15 mouse cellular contexts compared by ENCODE assay signal in the genomic region with DNA sequence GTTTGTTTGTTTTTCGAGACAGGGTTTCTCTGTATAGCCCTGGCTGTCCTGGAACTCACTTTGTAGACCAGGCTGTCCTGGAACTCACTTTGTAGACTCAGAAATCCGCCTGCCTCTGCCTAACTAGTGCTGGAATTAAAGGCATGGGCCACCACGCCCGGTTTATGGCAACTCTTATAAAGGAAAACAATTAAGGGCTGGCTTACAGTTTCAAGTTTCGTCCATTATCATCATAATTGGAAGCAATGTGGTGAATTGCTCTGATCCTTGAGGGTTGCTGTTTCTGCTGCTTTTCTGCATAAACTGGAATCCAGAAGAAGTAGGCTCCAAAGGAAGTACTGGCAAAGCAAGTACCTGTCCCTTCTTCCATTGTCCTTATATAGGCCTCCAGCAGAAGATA. TPM values are rescaled to one million over a fixed set of nuclear protein-coding genes. Genes with fewer than 3 reads are reported as not detected.
DNase-seq lines count a peak whose midpoint lies in the region; ATAC-seq and TF ChIP-seq lines count a peak whose summit lies in the region.
"Had no signal": no experiment of that assay in that cellular context is flagged by ENCODE, and none has a peak within 500 bp of the region (broad histone marks: within the 10 kb centered on the region; RNA-seq: fewer than 3 reads in every experiment).

No protein-coding gene starts in this region.

- H3K36me3 ChIP-seq in forebrain, embryonic 10.5 days (replicated peaks): peaks cover 29% of the 10 kb centered on the region
- H3K36me3 ChIP-seq in forebrain, embryonic 11.5 days (ENCODE audit: control insufficient read depth, insufficient read depth, low read length): no peaks in the 10 kb centered on the region
- H3K36me3 ChIP-seq in lung, embryonic 14.5 days (ENCODE audit: insufficient read depth): peaks cover 29% of the 10 kb centered on the region
- H3K36me3 ChIP-seq in forebrain, embryonic 15.5 days: peaks cover 23% of the 10 kb centered on the region
- peaks cover 27% of the 10 kb centered on the region for H3K36me3 ChIP-seq in midbrain, embryonic 14.5 days (ENCODE audit: control insufficient read depth, insufficient read depth, low read length)

- TF ChIP-seq CTCF in lung, embryonic 14.5 days (IDR thresholded peaks at IDR 0.05; ENCODE audit: low read depth): no peak
- no peak for TF ChIP-seq CTCF in lung, adult 2 months (IDR thresholded peaks at IDR 0.05; ENCODE audit: insufficient read depth, low read length)

- no peak for ATAC-seq in forebrain, embryonic 11.5 days (replicated peaks; ENCODE audit: low FRiP score)
- ATAC-seq in lung, embryonic 14.5 days (ENCODE audit: insufficient read depth): no peak
- ATAC-seq in forebrain, embryonic 15.5 days (replicated peaks): 0 out of 2 replicates have a peak, but pooled peaks have one; percentile 5
- no peak; the same call in 1 of the 2 replicates for ATAC-seq in midbrain, embryonic 14.5 days (ENCODE audit: low FRiP score, low TSS enrichment)
- no peak for ATAC-seq in megakaryocyte progenitor cell, adult 5-6 weeks (replicated peaks; ENCODE audit: poor library complexity)

- no peaks in the 10 kb centered on the region for H3K9me3 ChIP-seq in forebrain, embryonic 10.5 days
- H3K9me3 ChIP-seq in forebrain, embryonic 11.5 days (ENCODE audit: control insufficient read depth, low read length): no peaks in the 10 kb centered on the region
- H3K9me3 ChIP-seq in lung, embryonic 14.5 days (ENCODE audit: low read depth, low read length): no peaks in the 10 kb centered on the region
- no peaks in the 10 kb centered on the region for H3K9me3 ChIP-seq in forebrain, embryonic 15.5 days
- no peaks in the 10 kb centered on the region for H3K9me3 ChIP-seq in midbrain, embryonic 14.5 days (ENCODE audit: control insufficient read depth, low read length)
- H3K9me3 ChIP-seq: G1E had no signal

- no peak overlapping the region for H3K9ac ChIP-seq in forebrain, embryonic 11.5 days (ENCODE audit: low read length)
- H3K9ac ChIP-seq in lung, embryonic 14.5 days: no peak overlapping the region
- no peak overlapping the region for H3K9ac ChIP-seq in forebrain, embryonic 15.5 days (replicated peaks)
- H3K9ac ChIP-seq in midbrain, embryonic 14.5 days (replicated peaks; ENCODE audit: low read length): no peak overlapping the region

- TF ChIP-seq POLR2A in lung, adult 2 months (IDR thresholded peaks at IDR 0.05; ENCODE audit: borderline replicate concordance, extremely low read depth, low read depth, low read length): no peak

- H3K4me2 ChIP-seq in forebrain, embryonic 11.5 days (ENCODE audit: low read depth, low read length, severe bottlenecking): no peak overlapping the region
- peak overlapping the region; percentile 68; the same call in 1 of the 2 replicates for H3K4me2 ChIP-seq in lung, embryonic 14.5 days
- H3K4me2 ChIP-seq in forebrain, embryonic 15.5 days (replicated peaks): no peak overlapping the region
- peak overlapping the region; percentile 97 for H3K4me2 ChIP-seq in midbrain, embryonic 14.5 days (ENCODE audit: low read length)

- H3K4me1 ChIP-seq in forebrain, embryonic 10.5 days: peaks cover 10% of the 10 kb centered on the region
- peaks cover 3% of the 10 kb centered on the region; the same call in 1 of the 2 replicates for H3K4me1 ChIP-seq in forebrain, embryonic 11.5 days (replicated peaks; ENCODE audit: control insufficient read depth, insufficient read depth, low read length)
- H3K4me1 ChIP-seq in lung, embryonic 14.5 days (ENCODE audit: insufficient read depth): 0 out of 2 replicates have a peak, but pooled peaks cover 5% of the 10 kb centered on the region
- peaks cover 5% of the 10 kb centered on the region; the same call in 1 of the 2 replicates for H3K4me1 ChIP-seq in lung, adult 2 months (ENCODE audit: control insufficient read depth, insufficient read depth, low read length)
- peaks cover 14% of the 10 kb centered on the region for H3K4me1 ChIP-seq in forebrain, embryonic 15.5 days
- H3K4me1 ChIP-seq in midbrain, embryonic 14.5 days (ENCODE audit: control insufficient read depth, insufficient read depth, low read length): peaks cover 8% of the 10 kb centered on the region

- DNase-seq in forebrain, embryonic 10.5 days (ENCODE audit: extremely low spot score, low spot score): no peak
- DNase-seq in forebrain, embryonic 11.5 days (ENCODE audit: low spot score): no peak
- no peak for DNase-seq in lung, embryonic 14.5 days
- no peak for DNase-seq in lung, adult 2 months
- no peak for DNase-seq in midbrain, embryonic 14.5 days
- no peak for DNase-seq in thymus, postnatal 14 days

- peak overlapping the region; percentile 87; the same call in 1 of the 2 replicates for H3K4me3 ChIP-seq in forebrain, embryonic 10.5 days
- H3K4me3 ChIP-seq in forebrain, embryonic 11.5 days (ENCODE audit: low read depth, low read length): no peak overlapping the region
- H3K4me3 ChIP-seq in lung, embryonic 14.5 days (ENCODE audit: low read depth, low read length): peak overlapping the region; percentile 91; the same call in 1 of the 2 replicates
- H3K4me3 ChIP-seq in lung, adult 2 months (replicated peaks; ENCODE audit: extremely low read depth, low read depth, low read length): no peak overlapping the region
- no peak overlapping the region for H3K4me3 ChIP-seq in forebrain, embryonic 15.5 days
- no peak overlapping the region; the same call in 1 of the 2 replicates for H3K4me3 ChIP-seq in midbrain, embryonic 14.5 days (replicated peaks; ENCODE audit: low read depth, low read length)

- H3K27me3 ChIP-seq in forebrain, embryonic 10.5 days (ENCODE audit: poor library complexity, severe bottlenecking): peaks cover 9% of the 10 kb centered on the region
- peaks cover 2% of the 10 kb centered on the region; the same call in 1 of the 2 replicates for H3K27me3 ChIP-seq in forebrain, embryonic 11.5 days (ENCODE audit: control insufficient read depth, insufficient read depth, low read length)
- no peaks in the 10 kb centered on the region; the same call in 1 of the 2 replicates for H3K27me3 ChIP-seq in lung, embryonic 14.5 days (ENCODE audit: insufficient read depth, low read length)
- H3K27me3 ChIP-seq in forebrain, embryonic 15.5 days: peaks cover 3% of the 10 kb centered on the region; the same call in 1 of the 2 replicates
- no peaks in the 10 kb centered on the region for H3K27me3 ChIP-seq in midbrain, embryonic 14.5 days (ENCODE audit: control insufficient read depth, insufficient read depth, low read length)

- no peak overlapping the region for H3K27ac ChIP-seq in forebrain, embryonic 10.5 days
- H3K27ac ChIP-seq in forebrain, embryonic 11.5 days (ENCODE audit: low read depth, low read length): no peak overlapping the region
- no peak overlapping the region for H3K27ac ChIP-seq in lung, embryonic 14.5 days (ENCODE audit: low read depth)
- H3K27ac ChIP-seq in forebrain, embryonic 15.5 days (replicated peaks): peak overlapping the region; percentile 62; the same call in 1 of the 2 replicates
- H3K27ac ChIP-seq in midbrain, embryonic 14.5 days (replicated peaks; ENCODE audit: low read depth, low read length): no peak overlapping the region

- 84% methylated on average over 5 of the region's 5 CpGs for WGBS in forebrain, embryonic 10.5 days
- WGBS in forebrain, embryonic 11.5 days: 89% methylated on average over 5 of the region's 5 CpGs
- WGBS in lung, embryonic 14.5 days: 72% methylated on average over 5 of the region's 5 CpGs
- 78% methylated on average over 5 of the region's 5 CpGs for WGBS in lung, adult 2 months
- 86% methylated on average over 5 of the region's 5 CpGs for WGBS in forebrain, embryonic 15.5 days
- WGBS in midbrain, embryonic 14.5 days: 85% methylated on average over 5 of the region's 5 CpGs

RNA-seq across cellular contexts. Expression of a gene that starts 0.7 kb away (rescaled TPM):
- 762 and 774 TPM in 2 replicates for polyA plus RNA-seq in forebrain, embryonic 10.5 days (2016; fragmentation: Nextera tagmentation; extraction: Ambion mirVana)
- 700 and 735 TPM in 2 replicates for polyA plus RNA-seq in forebrain, embryonic 11.5 days (2014; fragmentation: Nextera tagmentation; extraction: Ambion mirVana)
- polyA plus RNA-seq in lung, embryonic 14.5 days (2014; fragmentation: Nextera tagmentation; extraction: Ambion mirVana): 855 and 914 TPM in 2 replicates
- 183 and 273 TPM in 2 replicates for polyA plus RNA-seq in lung, adult 2 months (2012; rRNA removed)
- 899 and 915 TPM in 2 replicates for polyA plus RNA-seq in forebrain, embryonic 15.5 days (2015; fragmentation: Nextera tagmentation; extraction: Ambion mirVana)
- 999 and 1,303 TPM in 2 replicates for polyA plus RNA-seq in midbrain, embryonic 14.5 days (2014; fragmentation: Nextera tagmentation; extraction: Ambion mirVana)
- total RNA-seq in megakaryocyte progenitor cell, adult 5-6 weeks (2015): 325 and 346 TPM in 2 replicates
- 428 and 592 TPM in 2 replicates for total RNA-seq in megakaryocyte progenitor cell, adult 5-6 weeks (2017)

RNA-seq across cellular contexts. Expression of a gene that starts 9.0 kb away (rescaled TPM):
- polyA plus RNA-seq in forebrain, embryonic 10.5 days (2016; fragmentation: Nextera tagmentation; extraction: Ambion mirVana): 0.30 TPM in 1 of 2 replicates, not detected in the other
- not detected in 2 replicates for polyA plus RNA-seq in forebrain, embryonic 11.5 days (2014; fragmentation: Nextera tagmentation; extraction: Ambion mirVana)
- not detected in 2 replicates for polyA plus RNA-seq in lung, embryonic 14.5 days (2014; fragmentation: Nextera tagmentation; extraction: Ambion mirVana)
- polyA plus RNA-seq in lung, adult 2 months (2012; rRNA removed): not detected in 2 replicates
- polyA plus RNA-seq in forebrain, embryonic 15.5 days (2015; fragmentation: Nextera tagmentation; extraction: Ambion mirVana): not detected in 2 replicates
- not detected in 2 replicates for polyA plus RNA-seq in midbrain, embryonic 14.5 days (2014; fragmentation: Nextera tagmentation; extraction: Ambion mirVana)
- total RNA-seq in megakaryocyte progenitor cell, adult 5-6 weeks (2015): not detected in 2 replicates
- total RNA-seq in megakaryocyte progenitor cell, adult 5-6 weeks (2017): not detected in 2 replicates
- total RNA-seq: G1E; heart, adult 8-10 months had no signal
- polyA plus RNA-seq: brain, embryonic 14.5 days; embryonic facial prominence, embryonic 14.5 days; G1E; intestine, embryonic 14.5 days; large intestine, adult 2 months; liver, embryonic 16.5 days had no signal

RNA-seq across cellular contexts. Expression of a gene that starts 14.0 kb away (rescaled TPM):
- 0.68 and 0.71 TPM in 2 replicates for polyA plus RNA-seq in forebrain, embryonic 10.5 days (2016; fragmentation: Nextera tagmentation; extraction: Ambion mirVana)
- polyA plus RNA-seq in forebrain, embryonic 11.5 days (2014; fragmentation: Nextera tagmentation; extraction: Ambion mirVana): 0.31 and 0.73 TPM in 2 replicates
- 0.46 and 0.51 TPM in 2 replicates for polyA plus RNA-seq in lung, embryonic 14.5 days (2014; fragmentation: Nextera tagmentation; extraction: Ambion mirVana)
- 8.5 and 8.6 TPM in 2 replicates for polyA plus RNA-seq in lung, adult 2 months (2012; rRNA removed)
- 0.11 and 0.47 TPM in 2 replicates for polyA plus RNA-seq in forebrain, embryonic 15.5 days (2015; fragmentation: Nextera tagmentation; extraction: Ambion mirVana)
- polyA plus RNA-seq in midbrain, embryonic 14.5 days (2014; fragmentation: Nextera tagmentation; extraction: Ambion mirVana): 0.15 and 0.20 TPM in 2 replicates
- total RNA-seq in megakaryocyte progenitor cell, adult 5-6 weeks (2015): 0.61 and 1.3 TPM in 2 replicates
- total RNA-seq in megakaryocyte progenitor cell, adult 5-6 weeks (2017): 0.14 TPM in 1 of 2 replicates, not detected in the other

RNA-seq across cellular contexts. Expression of a gene that starts 23.5 kb away (rescaled TPM):
- polyA plus RNA-seq in forebrain, embryonic 10.5 days (2016; fragmentation: Nextera tagmentation; extraction: Ambion mirVana): 119 and 129 TPM in 2 replicates
- polyA plus RNA-seq in forebrain, embryonic 11.5 days (2014; fragmentation: Nextera tagmentation; extraction: Ambion mirVana): 131 and 138 TPM in 2 replicates
- 115 and 117 TPM in 2 replicates for polyA plus RNA-seq in lung, embryonic 14.5 days (2014; fragmentation: Nextera tagmentation; extraction: Ambion mirVana)
- 78.0 and 79.7 TPM in 2 replicates for polyA plus RNA-seq in lung, adult 2 months (2012; rRNA removed)
- polyA plus RNA-seq in forebrain, embryonic 15.5 days (2015; fragmentation: Nextera tagmentation; extraction: Ambion mirVana): 167 and 169 TPM in 2 replicates
- 126 and 144 TPM in 2 replicates for polyA plus RNA-seq in midbrain, embryonic 14.5 days (2014; fragmentation: Nextera tagmentation; extraction: Ambion mirVana)
- total RNA-seq in megakaryocyte progenitor cell, adult 5-6 weeks (2015): 43.9 and 52.2 TPM in 2 replicates
- 36.7 and 39.9 TPM in 2 replicates for total RNA-seq in megakaryocyte progenitor cell, adult 5-6 weeks (2017)

RNA-seq across cellular contexts. Expression of a gene that starts 27.9 kb away (rescaled TPM):
- polyA plus RNA-seq in forebrain, embryonic 10.5 days (2016; fragmentation: Nextera tagmentation; extraction: Ambion mirVana): 0.09 and 0.20 TPM in 2 replicates
- 0.15 and 0.31 TPM in 2 replicates for polyA plus RNA-seq in forebrain, embryonic 11.5 days (2014; fragmentation: Nextera tagmentation; extraction: Ambion mirVana)
- 1.7 and 2.4 TPM in 2 replicates for polyA plus RNA-seq in lung, embryonic 14.5 days (2014; fragmentation: Nextera tagmentation; extraction: Ambion mirVana)
- 5.1 and 5.7 TPM in 2 replicates for polyA plus RNA-seq in lung, adult 2 months (2012; rRNA removed)
- 0.33 and 0.50 TPM in 2 replicates for polyA plus RNA-seq in forebrain, embryonic 15.5 days (2015; fragmentation: Nextera tagmentation; extraction: Ambion mirVana)
- 0.34 and 0.47 TPM in 2 replicates for polyA plus RNA-seq in midbrain, embryonic 14.5 days (2014; fragmentation: Nextera tagmentation; extraction: Ambion mirVana)
- total RNA-seq in megakaryocyte progenitor cell, adult 5-6 weeks (2015): not detected in 2 replicates
- total RNA-seq in megakaryocyte progenitor cell, adult 5-6 weeks (2017): not detected in 2 replicates
- total RNA-seq: heart, adult 8-10 months had no signal

Comparison
In these comparisons a context has a peak if more than half of its experiments do, and no peak if none do; other contexts are left out.
1. H3K4me3 ChIP-seq: peak in forebrain, embryonic 10.5 days (single experiment) and lung, embryonic 14.5 days (single experiment); none in forebrain, embryonic 11.5 days (single experiment), lung, adult 2 months (single experiment), forebrain, embryonic 15.5 days (single experiment) and midbrain, embryonic 14.5 days (single experiment).
2. H3K4me2 ChIP-seq: peak in lung, embryonic 14.5 days (single experiment) and midbrain, embryonic 14.5 days (single experiment); none in forebrain, embryonic 11.5 days (single experiment) and forebrain, embryonic 15.5 days (single experiment).